Mouse (Mus musculus): ENCODE measurements at regions not wholly inside any gene's neighbourhood (a gene's known extent, or its start where the extent isn't known, plus 50 kb on each side); places are given as distances from the start of the nearest gene placed in this dataset.

- DNase-seq (ENCODE audit: low read depth in 1 of 2, low spot score in 2 of 2) = no peak
- no peak overlapping the region for H3K4me3 ChIP-seq (ENCODE audit: extremely low read depth, insufficient read depth, insufficient read length)
- no peak overlapping the region for H3K27ac ChIP-seq (ENCODE audit: insufficient read depth, low read length)
- no peaks in the 10 kb centered on the region for H3K4me1 ChIP-seq (ENCODE audit: control insufficient read depth, insufficient read depth, insufficient read length)
- H3K27me3 ChIP-seq (ENCODE audit: control insufficient read depth, insufficient read depth, low read length) = no peaks in the 10 kb centered on the region
- no peaks in the 10 kb centered on the region for H3K36me3 ChIP-seq (ENCODE audit: control insufficient read depth, insufficient read depth, low read length)
- no peak for TF ChIP-seq POLR2A (IDR thresholded peaks at IDR 0.05; ENCODE audit: low read depth, low read length)
- TF ChIP-seq CTCF (IDR thresholded peaks at IDR 0.05; ENCODE audit: extremely low read depth, insufficient read depth, insufficient read length, insufficient replicate concordance) = no peak
These were observed 263.8 kb upstream of the Cpeb2 start for GRCm38 (mm10) chr5:42969209-42969608.

GRCm38 (mm10) chr5:42969621-42970020, 263.3 kb upstream of the Cpeb2 start:
- no peak overlapping the region for H3K4me3 ChIP-seq (ENCODE audit: extremely low read depth, insufficient read depth, insufficient read length)
- H3K4me1 ChIP-seq (ENCODE audit: control insufficient read depth, insufficient read depth, insufficient read length) = no peaks in the 10 kb centered on the region
- TF ChIP-seq POLR2A (IDR thresholded peaks at IDR 0.05; ENCODE audit: low read depth, low read length) (no peak), CTCF (IDR thresholded peaks at IDR 0.05; ENCODE audit: extremely low read depth, insufficient read depth, insufficient read length, insufficient replicate concordance) (no peak)
- WGBS = 10% methylated on average over 3 of the region's 3 CpGs
- H3K27me3 ChIP-seq (ENCODE audit: control insufficient read depth, insufficient read depth, low read length) = no peaks in the 10 kb centered on the region
- no peaks in the 10 kb centered on the region for H3K36me3 ChIP-seq (ENCODE audit: control insufficient read depth, insufficient read depth, low read length)
- DNase-seq (ENCODE audit: low read depth in 1 of 2, low spot score in 2 of 2) = no peak
- H3K27ac ChIP-seq (ENCODE audit: insufficient read depth, low read length) = no peak overlapping the region

- no peaks in the 10 kb centered on the region for H3K36me3 ChIP-seq (ENCODE audit: control insufficient read depth, insufficient read depth, low read length)
- 83% methylated on average over 4 of the region's 4 CpGs for WGBS
- H3K27me3 ChIP-seq (ENCODE audit: control insufficient read depth, insufficient read depth, low read length) = no peaks in the 10 kb centered on the region
- no peak overlapping the region for H3K27ac ChIP-seq (ENCODE audit: insufficient read depth, low read length)
- TF ChIP-seq CTCF (IDR thresholded peaks at IDR 0.05; ENCODE audit: extremely low read depth, insufficient read depth, insufficient read length, insufficient replicate concordance) (no peak), POLR2A (IDR thresholded peaks at IDR 0.05; ENCODE audit: low read depth, low read length) (no peak)
- no peak overlapping the region for H3K4me3 ChIP-seq (ENCODE audit: extremely low read depth, insufficient read depth, insufficient read length)
- DNase-seq (ENCODE audit: low read depth in 1 of 2, low spot score in 2 of 2) = no peak
- no peaks in the 10 kb centered on the region for H3K4me1 ChIP-seq (ENCODE audit: control insufficient read depth, insufficient read depth, insufficient read length)
These were observed 255.9 kb upstream of the Cpeb2 start for GRCm38 (mm10) chr5:42977108-42977507.

- no peak for TF ChIP-seq CTCF (IDR thresholded peaks at IDR 0.05; ENCODE audit: extremely low read depth, insufficient read depth, insufficient read length, insufficient replicate concordance)
- no peaks in the 10 kb centered on the region for H3K36me3 ChIP-seq (ENCODE audit: control insufficient read depth, insufficient read depth, low read length)
- no peaks in the 10 kb centered on the region for H3K4me1 ChIP-seq (ENCODE audit: control insufficient read depth, insufficient read depth, insufficient read length)
- H3K4me3 ChIP-seq (ENCODE audit: extremely low read depth, insufficient read depth, insufficient read length) = no peak overlapping the region
- no peaks in the 10 kb centered on the region for H3K27me3 ChIP-seq (ENCODE audit: control insufficient read depth, insufficient read depth, low read length)
- WGBS = 70% methylated on average over 2 of the region's 2 CpGs
- H3K27ac ChIP-seq (ENCODE audit: insufficient read depth, low read length) = no peak overlapping the region
- no peak for DNase-seq (ENCODE audit: low read depth in 1 of 2, low spot score in 2 of 2)
These were observed 251.9 kb upstream of the Cpeb2 start for GRCm38 (mm10) chr5:42980946-42981650.

GRCm38 (mm10) chr5:42986203-42986602, 246.8 kb upstream of the Cpeb2 start:
- no peaks in the 10 kb centered on the region for H3K36me3 ChIP-seq (ENCODE audit: control insufficient read depth, insufficient read depth, low read length)
- no peaks in the 10 kb centered on the region for H3K27me3 ChIP-seq (ENCODE audit: control insufficient read depth, insufficient read depth, low read length)
- no peaks in the 10 kb centered on the region for H3K4me1 ChIP-seq (ENCODE audit: control insufficient read depth, insufficient read depth, insufficient read length)
- no peak for DNase-seq (ENCODE audit: low read depth in 1 of 2, low spot score in 2 of 2)
- WGBS = 80% methylated on average over 4 of the region's 4 CpGs
- TF ChIP-seq POLR2A (IDR thresholded peaks at IDR 0.05; ENCODE audit: low read depth, low read length) (no peak), CTCF (IDR thresholded peaks at IDR 0.05; ENCODE audit: extremely low read depth, insufficient read depth, insufficient read length, insufficient replicate concordance) (no peak)
- no peak overlapping the region for H3K27ac ChIP-seq (ENCODE audit: insufficient read depth, low read length)
- H3K4me3 ChIP-seq (ENCODE audit: extremely low read depth, insufficient read depth, insufficient read length) = no peak overlapping the region

GRCm38 (mm10) chr5:42987710-42988466, 245.1 kb upstream of the Cpeb2 start:
- no peak overlapping the region for H3K27ac ChIP-seq (ENCODE audit: insufficient read depth, low read length)
- no peaks in the 10 kb centered on the region; the same call in 1 of the 2 replicates for H3K27me3 ChIP-seq (ENCODE audit: control insufficient read depth, insufficient read depth, low read length)
- H3K4me1 ChIP-seq (ENCODE audit: control insufficient read depth, insufficient read depth, insufficient read length) = no peaks in the 10 kb centered on the region
- H3K4me3 ChIP-seq (ENCODE audit: extremely low read depth, insufficient read depth, insufficient read length) = no peak overlapping the region
- 88% methylated on average over 3 of the region's 3 CpGs for WGBS
- DNase-seq (ENCODE audit: low read depth in 1 of 2, low spot score in 2 of 2) = no peak
- H3K36me3 ChIP-seq (ENCODE audit: control insufficient read depth, insufficient read depth, low read length) = no peaks in the 10 kb centered on the region
- TF ChIP-seq POLR2A (IDR thresholded peaks at IDR 0.05; ENCODE audit: low read depth, low read length) = no peak
- no peak for TF ChIP-seq CTCF (IDR thresholded peaks at IDR 0.05; ENCODE audit: extremely low read depth, insufficient read depth, insufficient read length, insufficient replicate concordance)

- Histone ChIP-seq H3K4me1 (ENCODE audit: control insufficient read depth, insufficient read depth, insufficient read length) (no peaks in the 10 kb centered on the region), H3K36me3 (ENCODE audit: control insufficient read depth, insufficient read depth, low read length) (no peaks in the 10 kb centered on the region), H3K27me3 (ENCODE audit: control insufficient read depth, insufficient read depth, low read length) (no peaks in the 10 kb centered on the region; the same call in 1 of the 2 replicates), H3K4me3 (ENCODE audit: extremely low read depth, insufficient read depth, insufficient read length) (no peak overlapping the region), H3K27ac (ENCODE audit: insufficient read depth, low read length) (no peak overlapping the region)
- DNase-seq (ENCODE audit: low read depth in 1 of 2, low spot score in 2 of 2) = no peak
- 92% methylated on average over 3 of the region's 3 CpGs for WGBS
- no peak for TF ChIP-seq POLR2A (IDR thresholded peaks at IDR 0.05; ENCODE audit: low read depth, low read length)
- no peak for TF ChIP-seq CTCF (IDR thresholded peaks at IDR 0.05; ENCODE audit: extremely low read depth, insufficient read depth, insufficient read length, insufficient replicate concordance)
These were observed 243.7 kb upstream of the Cpeb2 start for GRCm38 (mm10) chr5:42989287-42989686.
